Mouse (Mus musculus): ENCODE measurements around the gene Tmem210.

- TF ChIP-seq POLR2A (IDR thresholded peaks at IDR 0.05; ENCODE audit: borderline replicate concordance, extremely low read depth, insufficient read depth, insufficient read length, poor library complexity, severe bottlenecking), result no peak
- TF ChIP-seq CTCF (IDR thresholded peaks at IDR 0.05; ENCODE audit: borderline replicate concordance, extremely low read depth, insufficient read depth, insufficient read length), result no peak
Measured at GRCm38 (mm10) chr2:25273010-25273409, 14.9 kb upstream of the Tmem210 start.
